Mouse (Mus musculus): ENCODE data around the gene Ntmt1. TPM values are rescaled to one million over a fixed set of nuclear protein-coding genes. Genes with fewer than 3 reads are reported as not detected.

The Ntmt1 gene
- total and polyA plus RNA-seq, 2 experiments from 2014 or later: 87.6 to 106 TPM

- Histone ChIP-seq H3K9ac (no peak overlapping the region), H3K27me3 (ENCODE audit: insufficient read depth, low read length) (no peaks in the 10 kb centered on the region; the same call in 1 of the 2 replicates), H3K9me3 (ENCODE audit: low read length) (no peaks in the 10 kb centered on the region), H3K4me3 (ENCODE audit: low read depth, low read length) (no peak overlapping the region), H3K4me2 (ENCODE audit: low read depth) (no peak overlapping the region), H3K27ac (ENCODE audit: low read depth, low read length) (no peak overlapping the region), H3K4me1 (ENCODE audit: insufficient read depth) (no peaks in the 10 kb centered on the region), H3K36me3 (ENCODE audit: insufficient read depth) (no peaks in the 10 kb centered on the region)
- WGBS: 89% methylated on average over 9 of the region's 9 CpGs
- ATAC-seq: no peak
- no peak for DNase-seq
- no peak for TF ChIP-seq CTCF (IDR thresholded peaks at IDR 0.05; ENCODE audit: low read depth)
These were observed 55.9 kb downstream of the Ntmt1 start for GRCm38 (mm10) chr2:30863574-30863973.

GRCm38 (mm10) chr2:30864968-30865381 is 57.3 kb downstream of the Ntmt1 start:
- no peak overlapping the region for H3K9ac ChIP-seq
- peak overlapping the region; percentile 24 for H3K4me3 ChIP-seq (ENCODE audit: low read depth, low read length)
- ATAC-seq (peak; percentile 20; the same call in 1 of the 2 replicates), DNase-seq (no peak)
- no peak overlapping the region for H3K27ac ChIP-seq (ENCODE audit: low read depth, low read length)
- peak overlapping the region; percentile 48 for H3K4me2 ChIP-seq (ENCODE audit: low read depth)
- no peaks in the 10 kb centered on the region for H3K36me3 ChIP-seq (ENCODE audit: insufficient read depth)
- 3% methylated on average over 31 of the region's 35 CpGs for WGBS
- no peak for TF ChIP-seq CTCF (IDR thresholded peaks at IDR 0.05; ENCODE audit: low read depth)
- no peaks in the 10 kb centered on the region for H3K9me3 ChIP-seq (ENCODE audit: low read length)
- no peaks in the 10 kb centered on the region for H3K4me1 ChIP-seq (ENCODE audit: insufficient read depth)
- no peaks in the 10 kb centered on the region; the same call in 1 of the 2 replicates for H3K27me3 ChIP-seq (ENCODE audit: insufficient read depth, low read length)

DNA sequence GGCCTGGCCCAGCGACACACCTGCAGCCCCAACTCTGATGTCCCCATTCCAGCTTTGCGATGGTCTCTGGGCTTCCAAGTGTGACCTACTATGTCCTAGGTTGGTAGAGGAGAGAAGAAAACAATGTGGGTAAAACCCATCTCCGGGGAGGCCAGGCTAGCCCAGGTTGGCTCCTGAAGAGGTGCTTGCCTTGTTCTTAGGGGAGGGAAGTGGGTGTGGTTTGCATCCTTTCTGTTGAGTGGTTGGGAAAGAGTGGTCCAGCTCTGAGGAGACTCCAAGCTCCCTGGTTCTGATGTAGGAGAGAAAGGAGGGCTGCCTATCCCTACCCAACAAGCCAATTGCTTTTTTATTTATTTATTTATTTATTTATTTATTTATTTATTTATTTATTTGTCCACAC is 57.8 kb downstream of the Ntmt1 start:
- Histone ChIP-seq H3K9ac (no peak overlapping the region), H3K27ac (ENCODE audit: low read depth, low read length) (no peak overlapping the region), H3K4me1 (ENCODE audit: insufficient read depth) (no peaks in the 10 kb centered on the region), H3K4me3 (ENCODE audit: low read depth, low read length) (no peak overlapping the region), H3K4me2 (ENCODE audit: low read depth) (no peak overlapping the region), H3K27me3 (ENCODE audit: insufficient read depth, low read length) (no peaks in the 10 kb centered on the region; the same call in 1 of the 2 replicates), H3K36me3 (ENCODE audit: insufficient read depth) (no peaks in the 10 kb centered on the region), H3K9me3 (ENCODE audit: low read length) (no peaks in the 10 kb centered on the region)
- TF ChIP-seq CTCF (IDR thresholded peaks at IDR 0.05; ENCODE audit: low read depth): no peak
- DNase-seq (no peak), ATAC-seq (no peak)
- 58% methylated on average over 3 of the region's 3 CpGs for WGBS

DNA sequence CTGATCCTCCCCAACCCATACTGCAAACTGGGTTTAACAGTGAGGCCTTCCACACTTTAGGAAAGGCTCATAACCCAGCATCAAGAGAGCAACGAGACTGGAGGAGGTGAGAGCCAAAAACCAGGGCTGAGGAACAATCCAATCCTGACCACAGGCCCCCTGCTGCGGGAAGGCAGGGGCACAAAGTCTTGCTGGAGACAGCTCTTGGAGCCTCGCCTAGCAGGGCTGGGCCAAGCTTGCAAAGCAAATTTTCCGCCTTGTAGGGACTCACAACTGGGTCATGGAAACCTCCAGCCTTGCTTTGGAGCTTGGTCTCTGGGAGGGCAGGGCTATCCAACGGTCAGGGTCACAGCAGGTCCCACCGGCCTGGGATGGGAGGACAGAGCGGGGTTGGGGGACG is 63.2 kb downstream of the Ntmt1 start:
- H3K4me3 ChIP-seq (ENCODE audit: low read depth, low read length): no peak overlapping the region
- DNase-seq: no peak
- 66% methylated on average over 8 of the region's 8 CpGs for WGBS

More for the DNA sequence above, 63.2 kb downstream of the Ntmt1 start:
- no peak for TF ChIP-seq CTCF (IDR thresholded peaks at IDR 0.05; ENCODE audit: low read depth)
- H3K9me3 ChIP-seq (ENCODE audit: low read length): no peaks in the 10 kb centered on the region
- H3K27ac ChIP-seq (ENCODE audit: low read depth, low read length): no peak overlapping the region
- H3K27me3 ChIP-seq (ENCODE audit: insufficient read depth, low read length): no peaks in the 10 kb centered on the region
- H3K9ac ChIP-seq: no peak overlapping the region
- no peak overlapping the region for H3K4me2 ChIP-seq (ENCODE audit: low read depth)
- no peaks in the 10 kb centered on the region for H3K4me1 ChIP-seq (ENCODE audit: insufficient read depth)
- no peak for ATAC-seq
- no peaks in the 10 kb centered on the region for H3K36me3 ChIP-seq (ENCODE audit: insufficient read depth)

Other genes with a start within 250 kb of the Ntmt1 start
- 3.8 and 4.1 TPM in 2 replicates for gene Cstad, start 212.8 kb upstream of the Ntmt1 start, total RNA-seq (2014; rRNA removed)
- gene Cstad, start 212.8 kb upstream of the Ntmt1 start, polyA plus RNA-seq (2015; fragmentation: Nextera tagmentation; extraction: Ambion mirVana): 0.65 and 1.2 TPM in 2 replicates
- gene 1700001O22Rik, start 4.2 kb upstream of the Ntmt1 start, total RNA-seq (2014; rRNA removed): 0.77 and 1.8 TPM in 2 replicates
- gene 1700001O22Rik, start 4.2 kb upstream of the Ntmt1 start, polyA plus RNA-seq (2015; fragmentation: Nextera tagmentation; extraction: Ambion mirVana): 1.4 and 1.5 TPM in 2 replicates
- 32.7 and 45.2 TPM in 2 replicates for gene Asb6, start 22.5 kb downstream of the Ntmt1 start, total RNA-seq (2014; rRNA removed)
- 31.3 and 36.0 TPM in 2 replicates for gene Asb6, start 22.5 kb downstream of the Ntmt1 start, polyA plus RNA-seq (2015; fragmentation: Nextera tagmentation; extraction: Ambion mirVana)
- 2.5 and 4.1 TPM in 2 replicates for gene Prrx2, start 27.1 kb downstream of the Ntmt1 start, total RNA-seq (2014; rRNA removed)
- gene Prrx2, start 27.1 kb downstream of the Ntmt1 start, polyA plus RNA-seq (2015; fragmentation: Nextera tagmentation; extraction: Ambion mirVana): 3.6 and 3.7 TPM in 2 replicates
- 4.2 and 6.3 TPM in 2 replicates for gene Ptges, start 122.0 kb downstream of the Ntmt1 start, total RNA-seq (2014; rRNA removed)
- 4.8 TPM in 2 replicates for gene Ptges, start 122.0 kb downstream of the Ntmt1 start, polyA plus RNA-seq (2015; fragmentation: Nextera tagmentation; extraction: Ambion mirVana)
- 30.4 and 40.0 TPM in 2 replicates for gene Tor1b, start 145.1 kb downstream of the Ntmt1 start, total RNA-seq (2014; rRNA removed)
- gene Tor1b, start 145.1 kb downstream of the Ntmt1 start, polyA plus RNA-seq (2015; fragmentation: Nextera tagmentation; extraction: Ambion mirVana): 14.5 and 16.9 TPM in 2 replicates
- gene Tor1a, start 160.1 kb downstream of the Ntmt1 start, total RNA-seq (2014; rRNA removed): 53.6 and 71.6 TPM in 2 replicates
- 97.3 and 105 TPM in 2 replicates for gene Tor1a, start 160.1 kb downstream of the Ntmt1 start, polyA plus RNA-seq (2015; fragmentation: Nextera tagmentation; extraction: Ambion mirVana)
- gene BC005624, start 174.4 kb downstream of the Ntmt1 start, total RNA-seq (2014; rRNA removed): 43.3 and 47.1 TPM in 2 replicates
- gene BC005624, start 174.4 kb downstream of the Ntmt1 start, polyA plus RNA-seq (2015; fragmentation: Nextera tagmentation; extraction: Ambion mirVana): 76.1 and 84.6 TPM in 2 replicates
- gene Usp20, start 174.5 kb downstream of the Ntmt1 start, total RNA-seq (2014; rRNA removed): 37.9 and 38.1 TPM in 2 replicates
- 23.7 and 31.9 TPM in 2 replicates for gene Usp20, start 174.5 kb downstream of the Ntmt1 start, polyA plus RNA-seq (2015; fragmentation: Nextera tagmentation; extraction: Ambion mirVana)